Mouse (Mus musculus): ENCODE data around the gene Ppp1r27. TPM values are rescaled to one million over a fixed set of nuclear protein-coding genes. Genes with fewer than 3 reads are reported as not detected.
A peak's percentile ranks its signal among the peaks of the same experiment; 100 is the strongest.

Ppp1r27 gene
- polyA plus RNA-seq, 1 experiment from 2014 or later = not detected

GRCm38 (mm10) chr11:120522581-120522980, 28.4 kb downstream of the Ppp1r27 start:
- no peak for ATAC-seq

GRCm38 (mm10) chr11:120520967-120521540, 29.9 kb downstream of the Ppp1r27 start:
- Histone ChIP-seq H3K36me3 (ENCODE audit: insufficient read depth, low read length) (no peaks in the 10 kb centered on the region), H3K27me3 (replicated peaks; ENCODE audit: insufficient read depth, low read length) (no peaks in the 10 kb centered on the region), H3K27ac (ENCODE audit: low read length) (peak overlapping the region; percentile 81), H3K4me1 (ENCODE audit: insufficient read depth, low read depth, low read length) (peaks cover 12% of the 10 kb centered on the region), H3K4me3 (ENCODE audit: low read depth, low read length) (no peak overlapping the region), H3K4me2 (replicated peaks; ENCODE audit: low read depth, low read length) (no peak overlapping the region), H3K9ac (replicated peaks; ENCODE audit: low read depth) (no peak overlapping the region), H3K9me3 (ENCODE audit: low read length) (no peaks in the 10 kb centered on the region)
- 48% methylated on average over 5 of the region's 5 CpGs for WGBS
- no peak for TF ChIP-seq CTCF (IDR thresholded peaks at IDR 0.05)
- no peak for TF ChIP-seq EP300 (IDR thresholded peaks at IDR 0.05)
- peak; percentile 48 for DNase-seq (ENCODE audit: low spot score)
- ATAC-seq = peak; percentile 47

More at GRCm38 (mm10) chr11:120522581-120522980, 28.4 kb downstream of the Ppp1r27 start:
- H3K9me3 ChIP-seq (ENCODE audit: low read length) = no peaks in the 10 kb centered on the region
- H3K4me1 ChIP-seq (ENCODE audit: insufficient read depth, low read depth, low read length) = peaks cover 12% of the 10 kb centered on the region
- no peak overlapping the region for H3K4me2 ChIP-seq (replicated peaks; ENCODE audit: low read depth, low read length)
- 76% methylated on average over 8 of the region's 8 CpGs for WGBS
- no peaks in the 10 kb centered on the region for H3K36me3 ChIP-seq (ENCODE audit: insufficient read depth, low read length)
- DNase-seq (ENCODE audit: low spot score) = no peak
- no peak overlapping the region for H3K27ac ChIP-seq (ENCODE audit: low read length)
- H3K27me3 ChIP-seq (replicated peaks; ENCODE audit: insufficient read depth, low read length) = no peaks in the 10 kb centered on the region
- no peak overlapping the region for H3K9ac ChIP-seq (replicated peaks; ENCODE audit: low read depth)
- no peak overlapping the region for H3K4me3 ChIP-seq (ENCODE audit: low read depth, low read length)
- TF ChIP-seq CTCF (IDR thresholded peaks at IDR 0.05) (no peak), EP300 (IDR thresholded peaks at IDR 0.05) (no peak)

GRCm38 (mm10) chr11:120520498-120520897, 30.4 kb downstream of the Ppp1r27 start:
- H3K4me2 ChIP-seq (replicated peaks; ENCODE audit: low read depth, low read length) = no peak overlapping the region
- H3K9ac ChIP-seq (replicated peaks; ENCODE audit: low read depth) = no peak overlapping the region
- WGBS = 67% methylated on average over 9 of the region's 9 CpGs
- no peaks in the 10 kb centered on the region for H3K36me3 ChIP-seq (ENCODE audit: insufficient read depth, low read length)
- H3K27me3 ChIP-seq (replicated peaks; ENCODE audit: insufficient read depth, low read length) = no peaks in the 10 kb centered on the region
- TF ChIP-seq CTCF (IDR thresholded peaks at IDR 0.05) = no peak
- no peak for TF ChIP-seq EP300 (IDR thresholded peaks at IDR 0.05)
- H3K4me1 ChIP-seq (ENCODE audit: insufficient read depth, low read depth, low read length) = peaks cover 12% of the 10 kb centered on the region
- no peaks in the 10 kb centered on the region for H3K9me3 ChIP-seq (ENCODE audit: low read length)
- ATAC-seq (0 out of 2 replicates have a peak, but pooled peaks have one; percentile 1), DNase-seq (ENCODE audit: low spot score) (no peak)
- H3K4me3 ChIP-seq (ENCODE audit: low read depth, low read length) = no peak overlapping the region
- peak overlapping the region; percentile 81 for H3K27ac ChIP-seq (ENCODE audit: low read length)

GRCm38 (mm10) chr11:120519738-120520137, 31.2 kb downstream of the Ppp1r27 start:
- H3K9me3 ChIP-seq (ENCODE audit: low read length) = no peaks in the 10 kb centered on the region
- no peak overlapping the region for H3K9ac ChIP-seq (replicated peaks; ENCODE audit: low read depth)
- TF ChIP-seq CTCF (IDR thresholded peaks at IDR 0.05) (no peak), EP300 (IDR thresholded peaks at IDR 0.05) (peak; percentile 56)
- H3K4me2 ChIP-seq (replicated peaks; ENCODE audit: low read depth, low read length) = 0 out of 2 replicates have a peak overlapping the region, but pooled peaks have one; percentile 20
- DNase-seq (ENCODE audit: low spot score) (peak; percentile 96), ATAC-seq (peak; percentile 88)
- 26% methylated on average over 9 of the region's 9 CpGs for WGBS
- H3K36me3 ChIP-seq (ENCODE audit: insufficient read depth, low read length) = no peaks in the 10 kb centered on the region
- no peaks in the 10 kb centered on the region for H3K27me3 ChIP-seq (replicated peaks; ENCODE audit: insufficient read depth, low read length)
- H3K4me1 ChIP-seq (ENCODE audit: insufficient read depth, low read depth, low read length) = peaks cover 12% of the 10 kb centered on the region
- no peak overlapping the region for H3K4me3 ChIP-seq (ENCODE audit: low read depth, low read length)
- H3K27ac ChIP-seq (ENCODE audit: low read length) = peak overlapping the region; percentile 81

- ATAC-seq (peak; percentile 17; the same call in 1 of the 2 replicates), DNase-seq (ENCODE audit: low spot score) (peak; percentile 59)
- no peaks in the 10 kb centered on the region for H3K36me3 ChIP-seq (ENCODE audit: insufficient read depth, low read length)
- H3K4me1 ChIP-seq (ENCODE audit: insufficient read depth, low read depth, low read length) = peaks cover 12% of the 10 kb centered on the region
- H3K4me3 ChIP-seq (ENCODE audit: low read depth, low read length) = no peak overlapping the region
- no peaks in the 10 kb centered on the region for H3K27me3 ChIP-seq (replicated peaks; ENCODE audit: insufficient read depth, low read length)
- H3K9ac ChIP-seq (replicated peaks; ENCODE audit: low read depth) = no peak overlapping the region
- H3K4me2 ChIP-seq (replicated peaks; ENCODE audit: low read depth, low read length) = no peak overlapping the region; the same call in 1 of the 2 replicates
- H3K27ac ChIP-seq (ENCODE audit: low read length) = peak overlapping the region; percentile 80
- TF ChIP-seq CTCF (IDR thresholded peaks at IDR 0.05) = no peak
- TF ChIP-seq EP300 (IDR thresholded peaks at IDR 0.05) = no peak
- H3K9me3 ChIP-seq (ENCODE audit: low read length) = no peaks in the 10 kb centered on the region
- 44% methylated on average over 6 of the region's 6 CpGs for WGBS
Observed at GRCm38 (mm10) chr11:120518558-120518957, 32.4 kb downstream of the Ppp1r27 start.

GRCm38 (mm10) chr11:120518027-120518426, 32.9 kb downstream of the Ppp1r27 start:
- H3K9me3 ChIP-seq (ENCODE audit: low read length) = no peaks in the 10 kb centered on the region
- H3K4me3 ChIP-seq (ENCODE audit: low read depth, low read length) = no peak overlapping the region
- DNase-seq (ENCODE audit: low spot score) (peak; percentile 95), ATAC-seq (peak; percentile 74)
- peaks cover 12% of the 10 kb centered on the region for H3K4me1 ChIP-seq (ENCODE audit: insufficient read depth, low read depth, low read length)
- H3K9ac ChIP-seq (replicated peaks; ENCODE audit: low read depth) = no peak overlapping the region
- no peak overlapping the region; the same call in 1 of the 2 replicates for H3K4me2 ChIP-seq (replicated peaks; ENCODE audit: low read depth, low read length)
- H3K36me3 ChIP-seq (ENCODE audit: insufficient read depth, low read length) = no peaks in the 10 kb centered on the region
- H3K27ac ChIP-seq (ENCODE audit: low read length) = peak overlapping the region; percentile 80
- 20% methylated on average over 6 of the region's 6 CpGs for WGBS
- no peaks in the 10 kb centered on the region for H3K27me3 ChIP-seq (replicated peaks; ENCODE audit: insufficient read depth, low read length)
- TF ChIP-seq CTCF (IDR thresholded peaks at IDR 0.05) (no peak), EP300 (IDR thresholded peaks at IDR 0.05) (no peak)
